ENCODE assay signal across 9 mouse cellular contexts in genomic region chr7:99085249-99085648, GRCm38 (mm10). TPM values are rescaled to one million over a fixed set of nuclear protein-coding genes. Genes with fewer than 3 reads are reported as not detected.
DNase-seq lines count a peak whose midpoint lies in the region; ATAC-seq and TF ChIP-seq lines count a peak whose summit lies in the region.
"Had no signal": no experiment of that assay in that cellular context is flagged by ENCODE, and none has a peak within 500 bp of the region (broad histone marks: within the 10 kb centered on the region; RNA-seq: fewer than 3 reads in every experiment).

No protein-coding gene starts in this region.

- H3K9ac ChIP-seq in heart, embryonic 11.5 days (ENCODE audit: low read depth, low read length) = no peak overlapping the region

- 76% methylated on average over 3 of the region's 3 CpGs for WGBS in heart, embryonic 11.5 days (ENCODE audit: insufficient replicate concordance)

- no peak overlapping the region for H3K27ac ChIP-seq in heart, embryonic 11.5 days (ENCODE audit: low read depth, low read length)
- no peak overlapping the region for H3K27ac ChIP-seq in left cerebral cortex, adult 2 months

- no peak for TF ChIP-seq CTCF in left cerebral cortex, adult 2 months (IDR thresholded peaks at IDR 0.05)

- DNase-seq in heart, adult 9 months (ENCODE audit: low spot score in 2 of 2) = peak; percentile 40 to 53
- DNase-seq in urinary bladder, postnatal 25 days (ENCODE audit: low spot score) = peak; percentile 24
- DNase-seq in urinary bladder, postnatal 10 days (ENCODE audit: low spot score) = no peak
- peak; percentile 54 for DNase-seq in heart, postnatal 25 days (ENCODE audit: low spot score)
- DNase-seq in spleen, adult 18-20 months = no peak
- no peak for DNase-seq in left cerebral cortex, adult 2 months (ENCODE audit: extremely low spot score in 1 of 2, low spot score in 2 of 2)

- H3K4me1 ChIP-seq in heart, embryonic 11.5 days (ENCODE audit: control insufficient read depth, insufficient read depth, low read length) = no peaks in the 10 kb centered on the region

- intact Hi-C loops in heart, postnatal 25 days (cut with DNase I) = no loop called here
- intact Hi-C loops in left cerebral cortex, adult 2 months (cut with DNase I) = no loop called here

- 0 out of 2 replicates have a peak, but pooled peaks cover 2% of the 10 kb centered on the region for H3K36me3 ChIP-seq in heart, embryonic 11.5 days (ENCODE audit: control insufficient read depth, insufficient read depth, low read length)

- no peaks in the 10 kb centered on the region for H3K9me3 ChIP-seq in heart, embryonic 11.5 days (replicated peaks; ENCODE audit: control insufficient read depth, low read length)

- no peak for ATAC-seq in heart, embryonic 11.5 days (replicated peaks; ENCODE audit: insufficient number of reproducible peaks, low FRiP score, low TSS enrichment)
- ATAC-seq in cerebellum, adult (ENCODE audit: insufficient number of reproducible peaks, low FRiP score, low TSS enrichment) = no peak

- no peak overlapping the region for H3K4me2 ChIP-seq in heart, embryonic 11.5 days

- no peak overlapping the region for H3K4me3 ChIP-seq in heart, embryonic 11.5 days (ENCODE audit: low read depth, low read length)
- H3K4me3 ChIP-seq in left cerebral cortex, adult 2 months = no peak overlapping the region
- H3K4me3 ChIP-seq: megakaryocyte, embryonic 14.5 days had no signal

- H3K27me3 ChIP-seq in heart, embryonic 11.5 days (ENCODE audit: control insufficient read depth, insufficient read depth, low read length) = no peaks in the 10 kb centered on the region
- H3K27me3 ChIP-seq: megakaryocyte, embryonic 14.5 days had no signal

RNA-seq across cellular contexts. Expression of gene Uvrag, which starts 55.7 kb away (rescaled TPM):
- polyA plus RNA-seq in heart, embryonic 11.5 days (2014; fragmentation: Nextera tagmentation; extraction: Ambion mirVana) = 14.5 and 16.7 TPM in 2 replicates
- total RNA-seq in heart, postnatal 25 days (2021) = 10 to 100 TPM; 24.9 to 26.3 TPM
- total RNA-seq in left cerebral cortex, adult 2 months (2021) = 10 to 100 TPM; 47.6 to 68.3 TPM

Comparison
In these comparisons a context has a peak if more than half of its experiments do, and no peak if none do; other contexts are left out.
1. DNase-seq: peak in heart, adult 9 months (2 of 2), urinary bladder, postnatal 25 days (single experiment) and heart, postnatal 25 days (single experiment); none in urinary bladder, postnatal 10 days (single experiment), spleen, adult 18-20 months (0 of 2) and left cerebral cortex, adult 2 months (0 of 2).